Mouse (Mus musculus) limb, embryonic 12.5 days (tissue): ENCODE results near the gene Macrod2. TPM values are rescaled to one million over a fixed set of nuclear protein-coding genes. Genes with fewer than 3 reads are reported as not detected.

Experiments used
- ATAC-seq: fragments of 200-750 bp; cut with Nextera tagmentation; 2 replicates; pipeline ENCODE4 v1.8.0; 2017; ENCODE audit warnings: low read depth, moderate TSS enrichment; ENCODE audit not compliant: insufficient number of reproducible peaks, insufficient read depth, low FRiP score, low TSS enrichment
- H3K27ac ChIP-seq: fragments of 300-500 bp; sonication (generic); 2 replicates; pipeline ENCODE4 v1.5.1; 2016; ENCODE audit warnings: mild to moderate bottlenecking, moderate library complexity
- H3K27me3 ChIP-seq: fragments of 300-500 bp; sonication (generic); 2 replicates; pipeline ENCODE4 v1.6.1; 2016; ENCODE audit warnings: mild to moderate bottlenecking, moderate library complexity
- H3K36me3 ChIP-seq: fragments of 300-500 bp; sonication (generic); 2 replicates; pipeline ENCODE4 v1.6.1; 2016; ENCODE audit warnings: mild to moderate bottlenecking, moderate library complexity
- H3K4me1 ChIP-seq: fragments of 300-500 bp; sonication (generic); replicated peaks from 2 replicates; pipeline ENCODE4 v1.6.1; 2016
- H3K4me2 ChIP-seq: fragments of 300-500 bp; sonication (generic); 2 replicates; pipeline ENCODE4 v1.6.1; 2016; ENCODE audit warnings: mild to moderate bottlenecking, moderate library complexity
- H3K4me3 ChIP-seq: fragments of 300-500 bp; sonication (generic); replicated peaks from 2 replicates; pipeline ENCODE4 v1.5.1; 2016; ENCODE audit warnings: mild to moderate bottlenecking
- H3K9ac ChIP-seq: fragments of 300-500 bp; sonication (generic); replicated peaks from 2 replicates; pipeline ENCODE4 v1.6.1; 2016; ENCODE audit warnings: mild to moderate bottlenecking, moderate library complexity
- H3K9me3 ChIP-seq: fragments of 300-500 bp; sonication (generic); 2 replicates; pipeline ENCODE4 v1.6.1; 2016; ENCODE audit warnings: mild to moderate bottlenecking, moderate library complexity
- WGBS: fragments of 180-500 bp; shearing (Covaris S2); methylation state at CpG from one replicate; pipeline ENCODE4 v1.1.7; 2016; 5-methylcytosine and 5-hydroxymethylcytosine counted together
- polyA plus RNA-seq: library from polyadenylated mRNA; unstranded; fragments of >200 nt; fragmentation: Nextera tagmentation; extraction: Ambion mirVana; gene quantifications from 2 replicates; pipeline ENCODE4 v1.2.1, GENCODE M21; 2016

Macrod2 gene
- polyA plus RNA-seq, 1 experiment from 2014 or later, result 37.2 TPM

- Histone ChIP-seq H3K27me3 (peaks cover 5% of the 10 kb centered on the region; the same call in 1 of the 2 replicates), H3K9ac (no peak overlapping the region), H3K4me3 (peak overlapping the region; percentile 64), H3K36me3 (no peaks in the 10 kb centered on the region), H3K4me2 (peak overlapping the region; percentile 63), H3K4me1 (peaks cover 28% of the 10 kb centered on the region), H3K27ac (0 out of 2 replicates have a peak overlapping the region, but pooled peaks have one; percentile 25), H3K9me3 (no peaks in the 10 kb centered on the region)
- 17% methylated on average over 2 of the region's 2 CpGs for WGBS
- ATAC-seq, result no peak
These were observed 274.0 kb downstream of the Macrod2 start for GRCm38 (mm10) chr2:140669081-140669480.

- Histone ChIP-seq H3K27me3 (peaks cover 5% of the 10 kb centered on the region; the same call in 1 of the 2 replicates), H3K9me3 (no peaks in the 10 kb centered on the region), H3K4me2 (peak overlapping the region; percentile 63), H3K4me1 (peaks cover 25% of the 10 kb centered on the region), H3K36me3 (no peaks in the 10 kb centered on the region), H3K27ac (no peak overlapping the region), H3K9ac (no peak overlapping the region), H3K4me3 (peak overlapping the region; percentile 64)
- no peak for ATAC-seq
- WGBS, result 43% methylated on average over 2 of the region's 2 CpGs
These were observed 274.7 kb downstream of the Macrod2 start for GRCm38 (mm10) chr2:140669786-140670185.

GRCm38 (mm10) chr2:140670457-140670856, 275.3 kb downstream of the Macrod2 start:
- H3K9me3 ChIP-seq, result no peaks in the 10 kb centered on the region
- 1% methylated on average over 12 of the region's 12 CpGs for WGBS
- no peaks in the 10 kb centered on the region for H3K36me3 ChIP-seq
- H3K4me3 ChIP-seq, result peak overlapping the region; percentile 64
- peak overlapping the region; percentile 70 for H3K9ac ChIP-seq
- H3K27me3 ChIP-seq, result peaks cover 5% of the 10 kb centered on the region; the same call in 1 of the 2 replicates
- H3K4me2 ChIP-seq, result peak overlapping the region; percentile 63
- peak overlapping the region; percentile 89 for H3K27ac ChIP-seq
- no peak for ATAC-seq
- H3K4me1 ChIP-seq, result peaks cover 20% of the 10 kb centered on the region

- H3K4me2 ChIP-seq, result peak within 1 kb of the TSS; percentile 63
- H3K4me3 ChIP-seq, result peak within 1 kb of the TSS; percentile 64
- peak within 1 kb of the TSS; percentile 70 for H3K9ac ChIP-seq
- peaks cover 5% of the 10 kb centered on the region; the same call in 1 of the 2 replicates for H3K27me3 ChIP-seq
- peak within 1 kb of the TSS; percentile 89 for H3K27ac ChIP-seq
- peaks cover 15% of the 10 kb centered on the region for H3K4me1 ChIP-seq
- no peaks in the 10 kb centered on the region for H3K36me3 ChIP-seq
- H3K9me3 ChIP-seq, result no peaks in the 10 kb centered on the region
- ATAC-seq, result peak; percentile 99
- WGBS, result under 1% methylated on average over 26 of the region's 26 CpGs
These were observed 276.0 kb downstream of the Macrod2 start, which contains the start of gene Flrt3 for GRCm38 (mm10) chr2:140670963-140671702. TSS of gene Flrt3 (minus strand) at chr2:140671469.

GRCm38 (mm10) chr2:140673466-140673865, 278.4 kb downstream of the Macrod2 start:
- 76% methylated on average over 5 of the region's 5 CpGs for WGBS
- Histone ChIP-seq H3K4me1 (peaks cover 9% of the 10 kb centered on the region), H3K27ac (no peak overlapping the region), H3K27me3 (peaks cover 5% of the 10 kb centered on the region; the same call in 1 of the 2 replicates), H3K36me3 (no peaks in the 10 kb centered on the region), H3K4me2 (no peak overlapping the region), H3K9me3 (no peaks in the 10 kb centered on the region), H3K9ac (no peak overlapping the region), H3K4me3 (no peak overlapping the region)
- no peak for ATAC-seq

- Histone ChIP-seq H3K36me3 (no peaks in the 10 kb centered on the region), H3K27ac (no peak overlapping the region), H3K27me3 (peaks cover 5% of the 10 kb centered on the region; the same call in 1 of the 2 replicates), H3K4me2 (no peak overlapping the region), H3K9me3 (no peaks in the 10 kb centered on the region), H3K9ac (no peak overlapping the region), H3K4me1 (peaks cover 6% of the 10 kb centered on the region), H3K4me3 (no peak overlapping the region)
- ATAC-seq, result no peak
- WGBS, result 28% methylated on average over 3 of the region's 3 CpGs
These were observed 281.6 kb downstream of the Macrod2 start for GRCm38 (mm10) chr2:140676728-140677127.

- H3K27ac ChIP-seq, result no peak overlapping the region
- H3K9me3 ChIP-seq, result no peaks in the 10 kb centered on the region
- no peak for ATAC-seq
- H3K4me3 ChIP-seq, result no peak overlapping the region
- H3K4me1 ChIP-seq, result peaks cover 3% of the 10 kb centered on the region; the same call in 1 of the 2 replicates
- H3K9ac ChIP-seq, result no peak overlapping the region
- no peak overlapping the region for H3K4me2 ChIP-seq
- no peaks in the 10 kb centered on the region for H3K27me3 ChIP-seq
- no peaks in the 10 kb centered on the region for H3K36me3 ChIP-seq
- 87% methylated on average over 2 of the region's 2 CpGs for WGBS
These were observed 295.8 kb downstream of the Macrod2 start for GRCm38 (mm10) chr2:140690906-140691305.

GRCm38 (mm10) chr2:140691403-140691802, 296.3 kb downstream of the Macrod2 start:
- H3K27me3 ChIP-seq, result no peaks in the 10 kb centered on the region
- H3K36me3 ChIP-seq, result no peaks in the 10 kb centered on the region
- H3K4me3 ChIP-seq, result no peak overlapping the region
- 85% methylated on average over 1 of the region's 1 CpGs for WGBS
- no peak overlapping the region for H3K9ac ChIP-seq
- no peaks in the 10 kb centered on the region for H3K9me3 ChIP-seq
- peaks cover 3% of the 10 kb centered on the region; the same call in 1 of the 2 replicates for H3K4me1 ChIP-seq
- no peak overlapping the region for H3K27ac ChIP-seq
- H3K4me2 ChIP-seq, result no peak overlapping the region
- no peak for ATAC-seq

GRCm38 (mm10) chr2:140692461-140692860, 297.4 kb downstream of the Macrod2 start:
- no peak for ATAC-seq
- 25% methylated on average over 4 of the region's 4 CpGs for WGBS
- no peak overlapping the region for H3K4me2 ChIP-seq

GRCm38 (mm10) chr2:140693845-140694244, 298.7 kb downstream of the Macrod2 start:
- no peak for ATAC-seq
- H3K4me3 ChIP-seq, result no peak overlapping the region
- no peaks in the 10 kb centered on the region for H3K9me3 ChIP-seq
- H3K36me3 ChIP-seq, result no peaks in the 10 kb centered on the region
- no peak overlapping the region for H3K27ac ChIP-seq
- no peak overlapping the region for H3K9ac ChIP-seq
- WGBS, result 86% methylated on average over 5 of the region's 5 CpGs
- no peaks in the 10 kb centered on the region for H3K27me3 ChIP-seq
- H3K4me2 ChIP-seq, result no peak overlapping the region
- peaks cover 11% of the 10 kb centered on the region for H3K4me1 ChIP-seq

More at GRCm38 (mm10) chr2:140692461-140692860, 297.4 kb downstream of the Macrod2 start:
- Histone ChIP-seq H3K36me3 (no peaks in the 10 kb centered on the region), H3K4me3 (no peak overlapping the region), H3K9ac (no peak overlapping the region), H3K27ac (no peak overlapping the region), H3K27me3 (no peaks in the 10 kb centered on the region), H3K9me3 (no peaks in the 10 kb centered on the region), H3K4me1 (peaks cover 3% of the 10 kb centered on the region; the same call in 1 of the 2 replicates)

GRCm38 (mm10) chr2:140698585-140698984, 303.5 kb downstream of the Macrod2 start:
- H3K27me3 ChIP-seq, result no peaks in the 10 kb centered on the region
- H3K9me3 ChIP-seq, result no peaks in the 10 kb centered on the region
- no peak overlapping the region for H3K9ac ChIP-seq
- H3K27ac ChIP-seq, result peak overlapping the region; percentile 50; the same call in 1 of the 2 replicates
- no peaks in the 10 kb centered on the region for H3K36me3 ChIP-seq
- 8% methylated on average over 3 of the region's 3 CpGs for WGBS
- peaks cover 19% of the 10 kb centered on the region for H3K4me1 ChIP-seq
- ATAC-seq, result no peak
- no peak overlapping the region for H3K4me3 ChIP-seq
- H3K4me2 ChIP-seq, result peak overlapping the region; percentile 6; the same call in 1 of the 2 replicates
